Mouse (Mus musculus) T-helper 17 cell (primary cell): ENCODE data around the gene Mical2.

ENCODE experiments used
- in situ Hi-C, 2 experiments: fragments of 300-600 bp; cut with MboI, MseI; formaldehyde crosslinking; loops; 1 replicate in 1 of 2; 2 replicates in 1 of 2; pipeline ENCODE4 v1.15.1; 2025; ENCODE audit warnings: high pct_unique_total_duplicates in 2 of 2

Gene Mical2

DNA sequence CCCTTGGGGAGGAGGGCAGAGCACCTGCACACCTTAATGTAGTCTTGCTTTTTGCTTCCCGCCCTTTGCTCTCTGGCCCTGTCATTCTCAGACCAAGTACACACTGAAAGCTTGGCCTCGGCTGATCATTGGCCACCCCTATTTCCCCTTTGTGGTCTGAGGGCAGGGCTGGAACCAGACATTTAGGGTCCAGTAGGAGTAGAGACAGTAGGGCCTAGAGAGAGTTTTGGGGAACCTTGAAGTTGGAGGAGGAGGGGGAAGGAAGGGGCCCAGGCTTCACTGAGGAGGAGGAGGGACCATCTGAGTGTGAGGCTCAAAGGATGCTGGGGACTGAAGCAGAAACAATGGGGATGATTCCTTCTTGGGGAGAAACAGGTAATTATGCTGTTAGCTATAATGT is 15.1 kb downstream of the Mical2 start:
- in situ Hi-C loops: no loop called here

GRCm38 (mm10) chr7:112241211-112241944 is 15.7 kb downstream of the Mical2 start:
- in situ Hi-C loops: no loop called here

DNA sequence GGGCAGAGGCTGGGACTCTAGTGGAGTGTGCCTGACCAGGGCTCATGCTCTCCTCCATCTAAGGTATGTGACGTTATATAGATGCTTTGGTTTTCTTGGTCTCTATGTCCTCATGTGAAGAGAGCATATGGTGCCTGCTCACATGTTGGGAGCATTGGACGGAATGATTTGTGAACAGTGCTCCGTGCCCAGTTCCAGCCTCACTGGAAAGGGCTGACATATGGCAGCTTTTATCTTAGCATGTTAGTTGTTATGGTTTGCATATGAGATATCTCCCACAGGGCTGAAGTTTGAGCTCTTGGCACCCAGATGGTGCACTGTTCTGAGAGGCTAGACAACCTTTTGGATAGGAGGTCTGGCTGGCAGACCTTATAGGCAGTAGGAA is 16.3 kb downstream of the Mical2 start:
- in situ Hi-C loops: no loop called here

GRCm38 (mm10) chr7:112242587-112242986 is 16.9 kb downstream of the Mical2 start:
- in situ Hi-C loops: no loop called here

DNA sequence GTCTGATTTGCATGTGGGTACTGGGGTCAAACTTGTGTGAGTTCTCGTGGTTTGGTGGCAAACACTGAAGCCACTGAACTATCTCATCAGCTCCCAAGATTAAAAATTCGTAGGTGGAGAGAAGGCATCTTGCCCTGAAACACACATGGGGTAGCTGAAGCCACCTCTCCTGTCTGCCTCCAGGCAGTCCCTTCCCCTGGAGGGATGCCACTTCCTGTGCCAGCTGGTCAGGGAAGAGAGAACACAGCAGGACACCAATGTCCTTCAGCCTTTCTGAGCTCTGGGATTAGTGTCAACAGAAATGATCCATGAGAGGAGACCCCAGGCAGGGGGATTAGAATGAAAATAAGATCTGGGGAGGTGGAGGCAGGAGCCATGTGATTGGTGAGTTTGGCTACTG is 18.4 kb downstream of the Mical2 start:
- in situ Hi-C loops: no loop called here

- in situ Hi-C loops: no loop called here
Measured at GRCm38 (mm10) chr7:112244683-112245082, 19.0 kb downstream of the Mical2 start.

GRCm38 (mm10) chr7:112245839-112246438 is 20.3 kb downstream of the Mical2 start:
- in situ Hi-C loops: no loop called here

DNA sequence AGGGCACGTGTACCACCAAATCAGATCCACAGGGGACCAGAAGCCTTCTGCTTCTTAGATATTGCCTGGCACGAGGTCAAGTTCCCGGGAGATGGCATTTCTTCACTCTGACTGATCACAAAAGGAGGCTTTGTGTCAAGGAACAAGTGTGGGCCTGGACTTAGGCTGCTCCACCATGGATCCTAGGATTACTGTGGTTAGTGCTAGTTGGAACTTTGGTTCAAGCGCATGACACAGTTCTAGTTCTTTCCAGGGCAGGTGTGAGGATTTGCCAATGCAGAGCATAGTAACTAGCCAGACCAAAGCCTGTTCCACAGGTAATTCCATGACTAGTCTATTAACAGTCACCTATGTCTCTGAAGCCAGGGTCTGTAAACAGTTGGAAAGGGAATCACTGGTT is 20.8 kb downstream of the Mical2 start:
- in situ Hi-C loops: no loop called here

- in situ Hi-C loops: no loop called here
Measured at GRCm38 (mm10) chr7:112247890-112248289, 22.2 kb downstream of the Mical2 start.

DNA sequence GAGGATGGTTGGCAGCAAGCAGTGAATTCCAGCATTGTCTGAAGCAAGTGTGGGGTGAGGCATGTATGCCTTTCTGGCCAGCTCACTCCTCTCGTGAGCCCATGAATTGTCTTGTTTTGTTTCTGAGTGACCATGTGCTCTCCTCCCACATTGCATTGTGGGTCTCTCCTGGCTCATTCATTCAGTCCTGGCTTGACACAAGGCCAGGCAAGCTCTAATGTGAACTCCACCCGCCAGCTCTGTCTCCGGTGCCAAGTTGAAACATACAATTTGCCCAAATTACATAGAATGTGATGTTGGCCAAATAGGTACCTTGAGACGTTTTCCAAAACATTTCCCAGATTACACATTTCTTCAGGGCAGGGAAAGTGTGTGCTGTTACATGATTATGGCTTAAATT is 23.8 kb downstream of the Mical2 start:
- in situ Hi-C loops: no loop called here

GRCm38 (mm10) chr7:112252065-112252464 is 26.4 kb downstream of the Mical2 start:
- in situ Hi-C loops: no loop called here

GRCm38 (mm10) chr7:112254233-112254632 is 28.6 kb downstream of the Mical2 start:
- in situ Hi-C loops: no loop called here

- in situ Hi-C loops: no loop called here
Measured at GRCm38 (mm10) chr7:112255248-112255866, 29.7 kb downstream of the Mical2 start.

GRCm38 (mm10) chr7:112258338-112258903 is 32.8 kb downstream of the Mical2 start:
- in situ Hi-C loops: no loop called here

DNA sequence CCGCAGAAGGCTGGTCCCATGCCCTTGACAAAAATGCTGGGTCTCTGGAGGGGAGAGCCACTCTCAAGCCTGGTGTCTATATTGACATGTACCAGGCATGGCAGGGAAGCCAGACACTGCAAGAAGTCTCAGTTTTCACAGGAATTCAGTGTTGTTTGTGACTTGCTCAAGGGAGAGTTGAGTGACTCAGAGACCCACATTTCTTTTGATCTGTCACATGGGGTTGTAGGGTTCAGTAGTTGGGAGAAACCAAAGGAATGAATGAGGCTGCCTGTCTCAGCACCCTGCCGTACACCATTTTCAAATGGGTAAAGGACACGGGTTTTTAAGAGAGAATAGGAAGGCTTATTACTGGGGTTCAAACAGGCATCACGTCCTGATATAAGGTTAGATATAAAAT is 33.6 kb downstream of the Mical2 start:
- in situ Hi-C loops: no loop called here

GRCm38 (mm10) chr7:112261121-112261520 is 35.5 kb downstream of the Mical2 start:
- in situ Hi-C loops: no loop called here

GRCm38 (mm10) chr7:112267266-112267665 is 41.6 kb downstream of the Mical2 start:
- in situ Hi-C loops: no loop called here

DNA sequence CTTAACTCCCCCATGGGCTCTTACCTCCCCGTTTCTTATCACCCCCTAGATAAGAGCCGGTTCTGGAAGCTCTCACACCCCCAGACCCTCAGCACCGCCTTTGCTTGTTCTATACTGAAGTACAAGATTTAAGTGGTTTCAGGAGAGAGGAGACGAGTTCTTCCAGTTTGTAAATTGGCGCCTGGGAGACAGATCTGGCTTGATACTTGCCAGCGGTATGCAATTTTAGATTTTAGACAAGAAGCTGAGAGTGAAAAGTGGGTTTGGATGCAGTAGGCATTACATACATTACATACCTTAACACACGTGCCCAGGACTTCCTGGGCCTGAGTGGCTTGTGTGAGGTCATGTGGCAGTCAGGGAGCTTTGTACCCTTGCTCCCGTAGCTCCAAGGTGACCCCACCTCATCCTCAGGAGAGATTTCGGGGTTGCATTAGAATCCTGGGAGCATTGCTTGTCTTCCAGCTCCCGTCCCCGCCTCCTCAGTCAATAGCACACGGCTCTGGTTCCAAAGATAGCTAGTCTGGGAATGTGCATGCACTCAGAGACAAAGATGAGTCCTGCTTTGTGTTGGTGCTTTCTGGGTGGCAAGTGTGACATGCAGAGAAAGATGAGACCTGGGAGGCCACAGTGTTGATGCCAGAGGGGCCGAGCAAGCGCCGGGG is 43.2 kb downstream of the Mical2 start:
- in situ Hi-C loops: no loop called here

GRCm38 (mm10) chr7:112270870-112271269 is 45.2 kb downstream of the Mical2 start:
- in situ Hi-C loops: no loop called here

DNA sequence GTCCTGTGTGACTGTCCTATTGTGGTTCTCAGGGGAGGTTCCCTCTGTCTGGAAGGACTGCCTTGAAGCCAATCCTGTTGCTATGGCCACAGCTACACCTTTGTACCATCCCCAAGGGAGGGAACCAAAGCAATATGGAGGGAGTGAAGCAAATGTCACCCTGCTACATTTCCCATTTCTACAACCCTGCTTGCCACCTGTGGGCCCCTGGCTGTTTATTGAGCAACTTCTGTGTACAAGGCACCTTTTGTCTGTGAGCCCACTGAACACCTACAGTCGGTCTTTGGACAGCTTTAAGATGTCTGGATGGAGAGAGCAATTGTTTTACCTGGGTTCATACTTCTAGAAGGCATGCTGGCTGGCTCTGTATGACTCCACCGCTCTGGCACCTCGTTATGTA is 46.0 kb downstream of the Mical2 start:
- in situ Hi-C loops: no loop called here

- in situ Hi-C loops: no loop called here
Measured at GRCm38 (mm10) chr7:112272692-112273091, 47.0 kb downstream of the Mical2 start.

DNA sequence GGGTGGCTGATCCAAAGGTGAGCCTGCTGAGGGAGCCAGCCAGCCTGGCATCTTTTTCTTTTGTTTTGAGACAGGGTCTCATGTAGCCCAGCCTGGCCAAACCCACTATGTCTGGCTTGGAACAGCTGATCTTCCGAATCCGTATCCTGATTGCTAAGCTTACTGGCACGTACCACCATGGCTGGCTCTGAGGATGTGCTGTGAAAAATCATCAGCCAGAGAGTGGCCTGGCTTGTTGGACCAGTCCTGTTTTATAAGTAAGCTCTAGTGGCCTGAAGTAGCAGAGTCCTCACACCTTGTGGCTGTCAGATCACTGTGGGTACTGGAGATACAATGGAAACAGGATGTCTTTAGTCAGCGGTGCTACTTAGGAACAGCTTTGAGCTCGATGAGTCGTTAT is 47.8 kb downstream of the Mical2 start:
- in situ Hi-C loops: no loop called here
